Mouse (Mus musculus) ES-Bruce4 (cell line): ENCODE measurements around the gene Bloc1s6. TPM values are rescaled to one million over a fixed set of nuclear protein-coding genes. Genes with fewer than 3 reads are reported as not detected.

Experiments used
- H3K27ac ChIP-seq: 2 replicates; pipeline ENCODE4 v1.5.1; 2012; ENCODE audit warnings: low read length, inconsistent platforms; ENCODE audit not compliant: insufficient read depth
- H3K27me3 ChIP-seq: 2 replicates; pipeline ENCODE4 v1.6.1; 2012; ENCODE audit warnings: mild to moderate bottlenecking, low read length, inconsistent platforms; ENCODE audit not compliant: control insufficient read depth, poor library complexity, insufficient read depth, severe bottlenecking
- H3K36me3 ChIP-seq: 2 replicates; pipeline ENCODE4 v1.6.1; 2012; ENCODE audit warnings: inconsistent platforms, mild to moderate bottlenecking, low read length, moderate library complexity; ENCODE audit not compliant: control insufficient read depth, poor library complexity, insufficient read depth, severe bottlenecking
- H3K4me1 ChIP-seq: one replicate; pipeline ENCODE4 v1.8.1; 2011; ENCODE audit warnings: low read length; ENCODE audit not compliant: control insufficient read depth, insufficient read depth
- H3K4me3 ChIP-seq: 2 replicates; pipeline ENCODE4 v1.5.1; 2011; ENCODE audit warnings: low read depth, mild to moderate bottlenecking, low read length
- H3K9ac ChIP-seq: 2 replicates; pipeline ENCODE4 v1.6.1; 2012; ENCODE audit warnings: low read depth, mild to moderate bottlenecking, inconsistent platforms; ENCODE audit not compliant: poor library complexity, severe bottlenecking
- H3K9me3 ChIP-seq: replicated peaks from 2 replicates; pipeline ENCODE4 v1.6.1; 2012; ENCODE audit warnings: mild to moderate bottlenecking, low read length, inconsistent platforms; ENCODE audit not compliant: control insufficient read depth, poor library complexity, insufficient read depth, severe bottlenecking
- CTCF ChIP-seq: IDR thresholded peaks from one replicate; pipeline ENCODE4 v1.8.1; 2011; ENCODE audit warnings: low read depth, low read length
- EP300 ChIP-seq: IDR thresholded peaks from 2 replicates; pipeline ENCODE4 v1.6.1; 2011; ENCODE audit warnings: low read depth, low read length; ENCODE audit not compliant: insufficient read depth
- POLR2A ChIP-seq: IDR thresholded peaks from one replicate; pipeline ENCODE4 v1.8.1; 2011; ENCODE audit warnings: low read length; ENCODE audit not compliant: insufficient read depth
- polyA plus RNA-seq: library from polyadenylated mRNA; stranded (reverse); fragments of >200 nt; gene quantifications from 2 replicates; pipeline ENCODE4 v1.2.4, GENCODE M21; 2011; ENCODE audit warnings: low read depth; ENCODE audit not compliant: missing spikeins, insufficient read depth, insufficient read length

Bloc1s6 gene
- polyA plus RNA-seq, 1 experiment = 34.8 TPM

GRCm38 (mm10) chr2:122746461-122746860, 8.2 kb downstream of the Bloc1s6 start:
- H3K36me3 ChIP-seq = no peaks in the 10 kb centered on the region
- H3K4me3 ChIP-seq = no peak overlapping the region
- H3K9me3 ChIP-seq = no peaks in the 10 kb centered on the region
- no peaks in the 10 kb centered on the region for H3K27me3 ChIP-seq
- no peak overlapping the region for H3K9ac ChIP-seq
- no peaks in the 10 kb centered on the region for H3K4me1 ChIP-seq
- no peak overlapping the region for H3K27ac ChIP-seq
- TF ChIP-seq EP300 = no peak
- no peak for TF ChIP-seq CTCF
- TF ChIP-seq POLR2A = no peak

DNA sequence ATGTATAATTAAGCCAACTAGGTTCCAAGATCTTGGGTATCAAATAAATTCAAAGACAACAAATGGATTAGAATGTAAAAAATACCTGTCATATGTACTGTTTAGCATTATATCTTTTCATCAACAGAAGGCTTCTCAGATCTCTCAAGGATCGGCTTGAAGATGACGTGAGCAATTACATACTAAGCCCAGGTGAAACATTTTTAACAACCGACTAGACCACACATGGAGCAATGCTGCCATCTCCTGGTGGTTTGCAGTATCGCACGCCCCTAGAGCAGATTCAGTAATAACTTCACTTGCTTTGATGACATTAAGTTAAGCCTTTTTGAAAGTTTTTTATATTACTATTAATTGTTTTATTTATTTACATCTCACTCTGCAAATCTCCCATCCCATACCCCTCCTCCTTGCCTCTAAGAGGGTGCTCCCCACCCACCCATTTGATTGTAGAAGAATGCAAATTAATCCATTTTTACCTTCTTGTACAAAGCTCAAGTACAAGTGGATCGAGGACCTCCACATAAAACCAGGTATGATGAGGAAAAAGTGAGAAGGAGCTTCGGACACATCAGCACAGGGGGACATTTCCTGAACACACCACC, 15.5 kb downstream of the Bloc1s6 start:
- H3K4me3 ChIP-seq = no peak overlapping the region
- no peak overlapping the region for H3K9ac ChIP-seq
- H3K9me3 ChIP-seq = no peaks in the 10 kb centered on the region
- H3K36me3 ChIP-seq = no peaks in the 10 kb centered on the region
- no peaks in the 10 kb centered on the region for H3K4me1 ChIP-seq
- H3K27ac ChIP-seq = no peak overlapping the region
- no peak for TF ChIP-seq POLR2A
- peak; percentile 70 for TF ChIP-seq CTCF
- TF ChIP-seq EP300 = no peak
- H3K27me3 ChIP-seq = no peaks in the 10 kb centered on the region

- Histone ChIP-seq H3K4me1 (no peaks in the 10 kb centered on the region), H3K4me3 (no peak overlapping the region), H3K9ac (no peak overlapping the region), H3K9me3 (no peaks in the 10 kb centered on the region), H3K36me3 (no peaks in the 10 kb centered on the region), H3K27me3 (no peaks in the 10 kb centered on the region), H3K27ac (no peak overlapping the region)
- no peak for TF ChIP-seq CTCF
- TF ChIP-seq EP300 = no peak
- TF ChIP-seq POLR2A = no peak
These were observed 21.5 kb downstream of the Bloc1s6 start for GRCm38 (mm10) chr2:122759791-122760190.

DNA sequence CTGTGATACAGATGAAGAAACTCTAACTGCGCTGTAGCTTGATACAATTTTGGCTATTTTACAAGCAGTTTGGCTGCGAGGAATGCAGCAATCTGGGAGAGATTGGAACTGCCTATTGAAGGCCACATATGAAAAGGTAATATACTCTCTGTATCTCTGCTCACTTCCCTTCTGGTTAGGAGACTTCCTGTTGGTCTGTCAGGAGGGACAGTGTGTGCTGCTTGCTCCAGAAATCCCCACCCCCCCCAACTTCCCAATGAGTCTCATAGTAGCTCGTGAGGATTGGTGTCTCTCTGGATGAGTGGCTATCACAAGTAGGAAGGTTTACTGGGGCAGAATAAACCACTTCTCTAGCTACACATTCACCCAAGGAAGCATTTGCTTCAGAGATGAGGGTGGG, 24.7 kb downstream of the Bloc1s6 start:
- Histone ChIP-seq H3K4me1 (no peaks in the 10 kb centered on the region), H3K9ac (no peak overlapping the region), H3K27me3 (no peaks in the 10 kb centered on the region), H3K27ac (no peak overlapping the region), H3K9me3 (no peaks in the 10 kb centered on the region), H3K36me3 (no peaks in the 10 kb centered on the region), H3K4me3 (no peak overlapping the region)
- TF ChIP-seq EP300 (no peak), CTCF (no peak), POLR2A (no peak)

- Histone ChIP-seq H3K27ac (no peak overlapping the region), H3K27me3 (no peaks in the 10 kb centered on the region), H3K36me3 (no peaks in the 10 kb centered on the region), H3K4me1 (no peaks in the 10 kb centered on the region), H3K9me3 (no peaks in the 10 kb centered on the region), H3K9ac (no peak overlapping the region), H3K4me3 (no peak overlapping the region)
- TF ChIP-seq EP300 (no peak), CTCF (no peak), POLR2A (no peak)
These were observed 26.2 kb downstream of the Bloc1s6 start for GRCm38 (mm10) chr2:122764526-122764925.

- peak within 1 kb of the TSS; percentile 44 for H3K4me3 ChIP-seq
- no peaks in the 10 kb centered on the region for H3K27me3 ChIP-seq
- H3K36me3 ChIP-seq = no peaks in the 10 kb centered on the region
- no peaks in the 10 kb centered on the region for H3K9me3 ChIP-seq
- no peak for TF ChIP-seq CTCF
- TF ChIP-seq POLR2A = no peak
- no peak for TF ChIP-seq EP300
- H3K9ac ChIP-seq = no peak within 1 kb of the TSS
- H3K4me1 ChIP-seq = no peaks in the 10 kb centered on the region
- no peak within 1 kb of the TSS for H3K27ac ChIP-seq
These were observed 26.9 kb downstream of the Bloc1s6 start, which contains the start of gene Sqor for GRCm38 (mm10) chr2:122765071-122765793. Gene Sqor, plus strand, starts transcription at chr2:122765237.
